Mouse (Mus musculus) thymus, adult 2 months (tissue): ENCODE measurements around the gene Mrgprd.

ENCODE experiments used
- CTCF ChIP-seq: fragments of 200-500 bp; IDR thresholded peaks from 2 replicates; pipeline ENCODE4 v1.5.1; 2012; ENCODE audit warnings: mild to moderate bottlenecking, control low read depth, low read length, moderate library complexity, borderline replicate concordance; ENCODE audit not compliant: control insufficient read depth, poor library complexity, insufficient read depth; ENCODE audit errors: extremely low read depth
- POLR2A ChIP-seq: fragments of 200-500 bp; IDR thresholded peaks from 2 replicates; pipeline ENCODE4 v1.6.1; 2012; ENCODE audit warnings: mild to moderate bottlenecking, low read length, control low read depth, moderate library complexity; ENCODE audit not compliant: control insufficient read depth, poor library complexity, insufficient read depth; ENCODE audit errors: extremely low read depth

- no peak for TF ChIP-seq CTCF
- TF ChIP-seq POLR2A, result no peak
Observed at GRCm38 (mm10) chr7:145310526-145310925, 4.1 kb upstream of the Mrgprd start.
